Mouse (Mus musculus) forebrain, embryonic 16.5 days (tissue): Measurements from ENCODE around the gene Gm10974. TPM values are rescaled to one million over a fixed set of nuclear protein-coding genes. Genes with fewer than 3 reads are reported as not detected.

Experiments used
- ATAC-seq: fragments of 200-750 bp; cut with Nextera tagmentation; 2 replicates; pipeline ENCODE4 v1.8.0; 2017; ENCODE audit warnings: mild to moderate bottlenecking, moderate library complexity
- H3K27ac ChIP-seq: fragments of 300-500 bp; sonication (generic); 2 replicates; pipeline ENCODE4 v1.5.1; 2014; ENCODE audit warnings: low read length, control low read depth
- H3K27me3 ChIP-seq: fragments of 300-500 bp; sonication (generic); replicated peaks from 2 replicates; pipeline ENCODE4 v1.6.1; 2014; ENCODE audit warnings: low read length; ENCODE audit not compliant: control insufficient read depth, insufficient read depth
- H3K36me3 ChIP-seq: fragments of 300-500 bp; sonication (generic); 2 replicates; pipeline ENCODE4 v1.6.1; 2014; ENCODE audit not compliant: control insufficient read depth, insufficient read depth
- H3K4me1 ChIP-seq: fragments of 300-500 bp; sonication (generic); replicated peaks from 2 replicates; pipeline ENCODE4 v1.6.1; 2014; ENCODE audit warnings: low read length; ENCODE audit not compliant: control insufficient read depth, insufficient read depth
- H3K4me2 ChIP-seq: fragments of 300-500 bp; sonication (generic); 2 replicates; pipeline ENCODE4 v1.6.1; 2014; ENCODE audit warnings: mild to moderate bottlenecking, low read length, control low read depth
- H3K4me3 ChIP-seq: fragments of 300-500 bp; sonication (generic); replicated peaks from 2 replicates; pipeline ENCODE4 v1.5.1; 2014; ENCODE audit warnings: mild to moderate bottlenecking, low read length, control low read depth
- H3K9ac ChIP-seq: fragments of 300-500 bp; sonication (generic); replicated peaks from 2 replicates; pipeline ENCODE4 v1.6.1; 2014; ENCODE audit warnings: low read depth, low read length, control low read depth
- H3K9me3 ChIP-seq: fragments of 300-500 bp; sonication (generic); 2 replicates; pipeline ENCODE4 v1.6.1; 2016; ENCODE audit warnings: low read length; ENCODE audit not compliant: control insufficient read depth
- WGBS: fragments of 180-500 bp; shearing (Covaris S2); extraction: QIAGEN DNeasy Blood & Tissue Kit; methylation state at CpG from one replicate; pipeline ENCODE4 v1.1.7; 2014; 5-methylcytosine and 5-hydroxymethylcytosine counted together
- polyA plus RNA-seq: library from polyadenylated mRNA; unstranded; fragments of >200 nt; fragmentation: Nextera tagmentation; extraction: Ambion mirVana; gene quantifications from 2 replicates; pipeline ENCODE4 v1.2.1, GENCODE M21; 2015

Gene Gm10974
- polyA plus RNA-seq, 1 experiment from 2014 or later: not detected

DNA sequence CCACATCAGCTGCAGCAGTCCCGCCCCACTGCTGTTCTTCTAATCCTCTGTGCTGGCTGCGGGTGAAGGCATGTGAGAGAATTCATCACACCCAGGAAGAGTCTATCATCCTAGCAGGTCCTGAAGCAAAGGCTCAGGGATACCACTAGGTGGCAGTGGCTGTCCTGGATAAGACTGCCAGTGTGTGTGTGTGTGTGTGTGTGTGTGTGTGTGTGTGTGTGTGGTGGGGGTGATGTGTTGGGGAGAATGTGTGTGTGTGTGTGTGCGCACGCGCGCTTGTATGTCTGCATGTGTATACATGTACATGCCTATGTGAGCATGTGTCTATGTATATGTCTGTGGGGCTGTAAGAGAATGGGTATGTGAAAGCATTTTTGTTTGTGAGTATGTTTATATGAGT, 43.7 kb downstream of the Gm10974 start:
- Histone ChIP-seq H3K9me3 (no peaks in the 10 kb centered on the region), H3K4me3 (no peak overlapping the region), H3K36me3 (no peaks in the 10 kb centered on the region), H3K4me2 (no peak overlapping the region), H3K27ac (no peak overlapping the region), H3K9ac (no peak overlapping the region), H3K27me3 (no peaks in the 10 kb centered on the region), H3K4me1 (peaks cover 3% of the 10 kb centered on the region; the same call in 1 of the 2 replicates)
- WGBS: 69% methylated on average over 6 of the region's 6 CpGs
- peak; percentile 41; the same call in 1 of the 2 replicates for ATAC-seq

DNA sequence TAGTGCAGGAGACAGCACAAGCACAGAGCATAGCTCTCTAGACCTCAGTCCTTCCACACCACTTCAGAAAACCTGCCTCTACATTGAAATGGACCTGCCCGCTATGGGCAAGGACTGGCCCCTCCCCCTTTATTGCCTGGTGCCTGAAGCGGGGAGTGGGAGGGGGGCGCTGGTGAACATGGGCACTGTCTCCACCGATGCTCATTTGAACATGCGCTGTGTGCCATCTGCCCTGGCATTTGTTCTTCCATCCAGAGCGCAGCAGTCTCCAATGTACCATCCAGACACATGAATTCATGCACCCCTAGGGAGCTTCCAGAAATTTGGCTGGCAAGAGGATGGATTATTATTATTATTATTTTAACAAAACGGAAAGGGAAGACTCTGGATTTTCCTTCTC, 47.4 kb downstream of the Gm10974 start:
- peak; percentile 57; the same call in 1 of the 2 replicates for ATAC-seq
- Histone ChIP-seq H3K4me3 (no peak overlapping the region), H3K9ac (no peak overlapping the region), H3K4me1 (peaks cover 3% of the 10 kb centered on the region; the same call in 1 of the 2 replicates), H3K36me3 (no peaks in the 10 kb centered on the region), H3K4me2 (no peak overlapping the region), H3K27me3 (no peaks in the 10 kb centered on the region), H3K27ac (no peak overlapping the region), H3K9me3 (no peaks in the 10 kb centered on the region)
- 66% methylated on average over 7 of the region's 7 CpGs for WGBS

DNA sequence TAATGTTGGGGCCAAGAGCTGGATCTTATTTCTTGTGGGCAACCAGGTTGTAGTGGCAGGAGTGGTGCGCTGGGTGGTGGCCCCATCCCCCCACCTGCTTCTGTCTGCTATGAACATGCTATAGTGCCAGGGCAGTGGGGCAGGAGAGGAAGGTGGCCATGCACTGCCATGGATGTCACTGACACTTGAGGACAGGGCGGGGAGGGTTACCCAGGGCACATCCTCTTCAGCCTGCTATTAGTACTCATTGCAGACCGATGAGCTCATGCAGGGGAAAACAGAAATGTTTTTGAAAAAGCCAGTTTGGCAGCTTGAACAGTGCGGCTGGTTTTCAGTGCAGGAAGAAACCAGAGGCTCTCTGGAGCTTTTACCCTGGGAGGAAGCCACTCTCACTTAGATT, 51.1 kb downstream of the Gm10974 start:
- peaks cover 3% of the 10 kb centered on the region; the same call in 1 of the 2 replicates for H3K4me1 ChIP-seq
- H3K4me2 ChIP-seq: no peak overlapping the region
- no peak overlapping the region for H3K4me3 ChIP-seq
- no peak overlapping the region for H3K9ac ChIP-seq
- no peaks in the 10 kb centered on the region for H3K36me3 ChIP-seq
- no peak for ATAC-seq
- no peaks in the 10 kb centered on the region for H3K27me3 ChIP-seq
- 89% methylated on average over 4 of the region's 4 CpGs for WGBS
- no peak overlapping the region for H3K27ac ChIP-seq
- no peaks in the 10 kb centered on the region for H3K9me3 ChIP-seq

DNA sequence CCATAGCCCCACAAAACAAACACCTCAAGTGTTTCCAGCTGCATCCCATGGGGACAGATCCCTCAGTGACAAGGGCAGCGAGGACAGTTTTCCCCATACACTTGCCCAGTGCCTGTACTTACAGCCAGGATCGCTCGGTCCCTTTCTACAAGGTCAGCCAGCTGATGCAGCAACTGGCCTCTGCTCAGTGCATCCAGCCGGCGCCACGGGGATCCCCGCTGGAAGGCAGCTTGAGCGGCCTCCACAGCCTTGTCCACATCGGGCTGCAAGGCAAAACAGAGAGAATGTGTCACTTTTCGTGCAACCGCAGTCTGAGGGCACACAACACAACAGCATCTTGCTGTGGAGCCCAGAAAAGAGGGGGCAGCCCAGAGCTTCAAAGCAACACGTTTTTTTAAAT, 53.3 kb downstream of the Gm10974 start:
- Histone ChIP-seq H3K9me3 (no peaks in the 10 kb centered on the region), H3K4me1 (no peaks in the 10 kb centered on the region), H3K27ac (no peak overlapping the region), H3K27me3 (no peaks in the 10 kb centered on the region), H3K4me3 (no peak overlapping the region), H3K36me3 (no peaks in the 10 kb centered on the region), H3K4me2 (no peak overlapping the region), H3K9ac (no peak overlapping the region)
- ATAC-seq: no peak
- WGBS: 55% methylated on average over 12 of the region's 12 CpGs

DNA sequence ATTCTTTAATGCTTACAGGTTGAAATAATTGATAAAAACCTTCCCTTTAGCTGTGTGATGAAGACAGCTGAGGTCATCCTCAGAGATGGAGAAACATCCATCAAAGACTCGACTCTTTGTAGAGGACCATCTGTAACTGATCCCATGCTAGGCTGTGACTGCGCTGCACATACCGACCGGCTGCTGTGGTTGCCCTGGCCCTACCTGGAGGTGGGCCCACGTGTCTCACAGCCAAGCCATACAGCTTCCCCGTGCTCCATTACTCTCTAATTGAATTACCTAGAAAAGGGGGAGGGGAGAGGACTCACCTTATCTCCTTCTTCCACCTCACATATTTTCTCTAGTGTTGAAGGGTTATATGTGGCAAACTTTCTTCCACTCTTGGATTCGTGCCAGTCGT, 56.2 kb downstream of the Gm10974 start:
- 77% methylated on average over 8 of the region's 8 CpGs for WGBS
- ATAC-seq: no peak
- Histone ChIP-seq H3K36me3 (no peaks in the 10 kb centered on the region), H3K27me3 (peaks cover 17% of the 10 kb centered on the region), H3K27ac (no peak overlapping the region), H3K9ac (no peak overlapping the region), H3K4me2 (no peak overlapping the region), H3K9me3 (no peaks in the 10 kb centered on the region), H3K4me3 (no peak overlapping the region), H3K4me1 (peaks cover 1% of the 10 kb centered on the region)

DNA sequence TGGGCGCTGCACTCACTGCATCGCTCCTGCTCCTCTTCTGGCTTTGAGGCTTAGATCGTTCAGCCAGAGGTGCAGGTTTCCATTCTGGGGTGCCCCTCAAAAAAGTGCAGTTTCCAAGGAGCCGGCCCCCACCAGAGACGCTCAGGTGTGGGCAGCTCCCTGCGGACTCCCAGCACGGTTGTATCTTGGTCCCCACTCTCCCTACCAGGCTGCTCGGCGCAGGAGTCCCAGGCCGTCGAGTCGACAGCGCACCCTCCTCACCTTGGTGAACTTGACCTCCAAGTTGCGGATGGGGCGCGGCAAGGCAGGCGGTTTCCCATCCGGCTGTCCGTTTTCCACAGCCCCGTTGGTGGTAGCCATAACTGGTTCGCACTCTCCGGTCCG, 61.3 kb downstream of the Gm10974 start:
- Histone ChIP-seq H3K27ac (no peak overlapping the region), H3K27me3 (peaks cover 34% of the 10 kb centered on the region), H3K36me3 (no peaks in the 10 kb centered on the region), H3K4me2 (peak overlapping the region; percentile 97), H3K4me3 (peak overlapping the region; percentile 54), H3K4me1 (peaks cover 13% of the 10 kb centered on the region), H3K9ac (peak overlapping the region; percentile 47; the same call in 1 of the 2 replicates), H3K9me3 (no peaks in the 10 kb centered on the region)
- ATAC-seq: peak; percentile 43
- WGBS: 0% methylated on average over 22 of the region's 23 CpGs

DNA sequence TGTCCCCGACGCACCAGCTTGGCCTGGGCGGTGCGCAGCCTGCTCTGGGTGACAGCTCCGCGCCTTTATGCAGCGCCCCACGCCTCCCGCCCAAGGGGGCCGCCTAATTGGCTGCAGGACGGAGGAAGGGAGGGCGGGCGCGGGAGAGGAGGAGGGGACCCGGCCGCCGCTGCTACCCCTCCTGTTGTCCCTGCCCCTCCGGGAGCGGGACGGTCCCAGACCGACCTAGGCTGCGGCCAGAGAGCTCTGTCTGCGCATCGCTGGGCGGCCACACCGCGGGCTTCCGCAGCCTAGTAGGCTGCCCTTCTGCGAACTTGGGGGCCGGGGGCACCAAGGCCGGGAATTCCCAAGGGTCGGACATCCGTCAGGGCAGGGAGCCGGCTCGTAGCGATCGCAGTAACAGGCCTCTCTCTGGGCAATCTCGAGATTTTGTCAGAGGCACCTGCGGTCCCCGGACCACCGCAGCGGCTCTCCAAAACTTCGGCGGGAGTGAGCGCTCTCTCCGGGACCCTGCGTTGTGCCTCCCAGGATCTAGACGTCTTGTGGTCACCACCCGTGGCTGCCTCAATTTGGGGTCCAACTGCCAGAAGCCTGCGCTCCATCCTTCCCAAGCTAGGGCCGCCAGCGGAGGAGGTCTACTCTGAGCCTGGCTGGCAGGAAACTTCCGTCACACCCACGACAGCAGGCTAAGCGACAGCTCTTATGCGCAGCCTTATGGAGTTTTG, 61.9 kb downstream of the Gm10974 start, which contains the start of gene Aldh1a3:
Aldh1a3 (minus strand) TSS at position 81 of the 725 bp plus-strand sequence.
- no peak within 1 kb of the TSS for H3K27ac ChIP-seq
- no peaks in the 10 kb centered on the region for H3K9me3 ChIP-seq
- peaks cover 34% of the 10 kb centered on the region for H3K27me3 ChIP-seq
- peaks cover 13% of the 10 kb centered on the region for H3K4me1 ChIP-seq
- peak within 1 kb of the TSS; percentile 54 for H3K4me3 ChIP-seq
- H3K9ac ChIP-seq: peak within 1 kb of the TSS; percentile 47
- H3K4me2 ChIP-seq: peak within 1 kb of the TSS; percentile 97
- ATAC-seq: peak; percentile 91
- under 1% methylated on average over 50 of the region's 56 CpGs for WGBS
- no peaks in the 10 kb centered on the region for H3K36me3 ChIP-seq

DNA sequence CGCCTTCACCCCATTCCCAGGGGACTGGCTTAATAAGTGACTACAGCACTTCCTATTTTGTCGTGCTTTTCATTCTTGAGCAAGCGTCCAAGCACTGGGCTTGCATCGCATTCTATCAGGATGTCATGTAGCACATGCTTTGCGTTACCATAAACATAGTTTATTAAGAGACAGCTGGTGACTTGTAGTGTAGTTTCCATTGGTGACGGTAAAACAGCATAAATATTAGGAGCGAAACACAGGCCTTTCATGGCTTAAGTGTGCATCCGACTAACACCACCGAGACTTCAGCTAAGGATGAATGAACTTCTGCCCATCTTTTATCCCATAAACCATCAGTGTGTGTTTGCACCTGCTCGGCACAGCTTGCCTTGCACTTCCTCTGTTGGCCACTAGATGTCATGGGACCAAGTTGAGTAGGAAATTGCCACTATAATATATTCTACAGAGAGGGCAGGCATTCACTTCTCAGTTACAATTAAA, 68.8 kb downstream of the Gm10974 start:
- H3K4me2 ChIP-seq: no peak overlapping the region
- H3K4me3 ChIP-seq: no peak overlapping the region
- WGBS: 41% methylated on average over 10 of the region's 10 CpGs
- no peak overlapping the region for H3K27ac ChIP-seq
- H3K27me3 ChIP-seq: no peaks in the 10 kb centered on the region
- H3K4me1 ChIP-seq: no peaks in the 10 kb centered on the region
- no peaks in the 10 kb centered on the region for H3K36me3 ChIP-seq
- no peaks in the 10 kb centered on the region for H3K9me3 ChIP-seq
- no peak overlapping the region for H3K9ac ChIP-seq
- ATAC-seq: peak; percentile 78
